In the genomic region with DNA sequence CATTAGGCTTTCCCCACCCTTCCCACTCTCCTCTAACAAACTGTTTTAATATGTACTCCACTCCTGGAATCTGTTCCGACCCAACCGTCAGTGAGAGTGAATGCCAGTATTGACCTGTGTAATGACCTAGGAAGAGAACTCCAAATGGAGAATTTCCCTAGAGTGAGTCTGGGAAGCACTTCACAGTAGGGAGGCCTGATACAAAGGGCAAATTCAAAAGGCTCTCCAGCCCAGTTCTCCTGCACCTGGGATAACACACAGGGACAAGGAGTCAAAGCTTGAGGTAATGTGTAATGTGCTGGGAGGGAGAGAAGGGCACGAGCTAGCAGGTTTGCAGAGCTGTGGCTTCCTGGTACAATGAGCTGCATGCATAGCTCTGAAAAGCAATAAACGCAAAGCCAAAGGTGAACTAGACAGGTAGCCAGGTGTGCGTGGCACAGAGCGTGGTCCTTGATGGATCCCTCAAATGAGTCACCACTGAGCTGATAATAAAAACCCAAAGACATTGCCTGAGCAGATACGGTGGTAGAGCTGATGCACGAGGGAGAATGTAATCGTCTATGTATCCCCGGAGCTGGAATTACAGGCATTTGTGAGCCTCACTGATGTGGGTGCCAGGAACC, we compare ENCODE assay signal across 13 mouse cellular contexts.
"Had no signal": no experiment of that assay in that cellular context is flagged by ENCODE, and none has a peak within 500 bp of the region (broad histone marks: within the 10 kb centered on the region; RNA-seq: fewer than 3 reads in every experiment).

No protein-coding gene starts in this region.

- DNase-seq: kidney, adult 18-20 months; kidney, postnatal 14 days; lung, adult 2 months; lung, postnatal 14 days; midbrain, embryonic 14.5 days; retina, postnatal 1 day; thymus, adult 18-20 months; thymus, postnatal 25 days had no signal

- H3K4me1 ChIP-seq: liver, embryonic 15.5 days had no signal

- H3K4me3 ChIP-seq: kidney, embryonic 15.5 days; limb, embryonic 10.5 days; liver, embryonic 15.5 days; neural tube, embryonic 13.5 days had no signal

- H3K27me3 ChIP-seq: kidney, embryonic 15.5 days; liver, embryonic 15.5 days; neural tube, embryonic 13.5 days had no signal

- H3K9ac ChIP-seq: kidney, embryonic 15.5 days; liver, embryonic 15.5 days; neural tube, embryonic 13.5 days had no signal

- H3K4me2 ChIP-seq: kidney, embryonic 15.5 days; liver, embryonic 11.5 days; liver, embryonic 15.5 days; neural tube, embryonic 13.5 days had no signal

- H3K36me3 ChIP-seq: kidney, embryonic 15.5 days; limb, embryonic 10.5 days; liver, embryonic 15.5 days; neural tube, embryonic 13.5 days had no signal

- H3K27ac ChIP-seq: kidney, embryonic 15.5 days; limb, embryonic 10.5 days; liver, embryonic 15.5 days; neural tube, embryonic 13.5 days had no signal

- H3K9me3 ChIP-seq: kidney, embryonic 15.5 days; limb, embryonic 10.5 days; liver, embryonic 15.5 days; neural tube, embryonic 13.5 days had no signal
